Mouse (Mus musculus): Measurements from ENCODE around the gene Map3k13. TPM values are rescaled to one million over a fixed set of nuclear protein-coding genes. Genes with fewer than 3 reads are reported as not detected.
A peak's percentile ranks its signal among the peaks of the same experiment; 100 is the strongest.

Gene Map3k13
- total and polyA plus RNA-seq, 3 experiments, result 0.23 to 0.82 TPM; not detected in 1

DNA sequence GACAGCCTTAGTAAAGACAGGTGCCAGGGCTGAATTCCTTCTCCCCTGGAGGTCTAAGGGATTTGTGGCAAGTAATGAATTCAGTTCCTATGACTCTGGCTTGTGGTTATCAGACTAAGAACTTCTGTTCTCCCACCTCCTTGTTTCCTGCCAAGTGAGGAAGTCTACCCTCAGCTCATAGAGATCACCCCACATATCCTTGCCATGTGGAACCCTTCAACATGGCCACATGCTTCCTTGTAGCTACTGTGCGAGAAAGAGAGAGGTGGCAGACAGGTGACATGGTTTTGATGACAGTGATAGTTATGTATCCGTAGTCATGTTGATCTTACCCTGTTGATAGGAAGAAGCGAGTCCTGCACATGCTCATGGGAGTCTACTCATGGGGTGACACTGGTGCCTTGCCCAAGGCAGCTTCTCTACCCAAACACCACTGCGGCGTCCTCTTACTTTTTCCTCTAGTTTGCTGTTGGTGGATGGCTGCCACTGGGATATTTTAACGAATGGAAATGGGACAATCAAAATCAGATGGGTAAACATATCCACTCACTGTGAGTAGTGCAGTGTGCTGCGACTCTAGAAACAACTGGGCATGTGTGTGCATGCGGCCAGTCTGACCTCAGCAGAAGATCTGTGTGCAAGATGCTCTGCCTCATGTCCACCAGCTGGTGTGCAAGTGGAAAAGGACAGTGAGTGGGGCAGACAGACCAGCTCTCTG, 40.9 kb downstream of the Map3k13 start:
- TF ChIP-seq USF2 (IDR thresholded peaks at IDR 0.05; ENCODE audit: borderline replicate concordance in 1 of 2, insufficient read depth in 1 of 2, low read depth in 1 of 2, low read length in 2 of 2) (no peak), RCOR1 (IDR thresholded peaks at IDR 0.05; ENCODE audit: low read depth, low read length) (no peak), MYB (IDR thresholded peaks at IDR 0.05; ENCODE audit: low read depth, low read length) (no peak), MYC (IDR thresholded peaks at IDR 0.05; ENCODE audit: low read depth, low read length) (peak; percentile 60; the same call in 1 of the 2 replicates), EP300 (IDR thresholded peaks at IDR 0.05; ENCODE audit: low read depth in 1 of 2, low read length in 2 of 2) (0 out of 4 replicates have a peak, but pooled peaks of 1 of the 2 experiments have one; percentile 5), SMC3 (IDR thresholded peaks at IDR 0.05; ENCODE audit: low read depth, low read length) (no peak), USF1 (IDR thresholded peaks at IDR 0.05; ENCODE audit: low read depth, low read length) (no peak), TBP (IDR thresholded peaks at IDR 0.05; ENCODE audit: low read depth, low read length) (no peak), MAX (IDR thresholded peaks at IDR 0.05; ENCODE audit: low read length) (peak; percentile 58; the same call in 1 of the 2 replicates)
- peak; percentile 48 for DNase-seq (ENCODE audit: low read depth, low spot score)
- no peaks in the 10 kb centered on the region for H3K4me1 ChIP-seq (ENCODE audit: control insufficient read depth in 1 of 2, insufficient read depth in 2 of 2, low read length in 2 of 2)
- H3K36me3 ChIP-seq (ENCODE audit: control insufficient read depth in 1 of 2, insufficient read depth in 2 of 2, low read length in 2 of 2), result no peaks in the 10 kb centered on the region
- no peak overlapping the region for H3K4me3 ChIP-seq (ENCODE audit: control insufficient read depth in 1 of 2, insufficient read depth in 1 of 2, low read depth in 2 of 2, low read length in 2 of 2)
- no peak overlapping the region for H3K27ac ChIP-seq (ENCODE audit: control insufficient read depth, low read depth, low read length)
- no peaks in the 10 kb centered on the region for H3K27me3 ChIP-seq (ENCODE audit: control insufficient read depth in 1 of 2, insufficient read depth in 2 of 2, low read length in 2 of 2)
- H3K9ac ChIP-seq (ENCODE audit: control insufficient read depth, low read depth, low read length, poor library complexity, severe bottlenecking), result no peak overlapping the region
- no peaks in the 10 kb centered on the region for H3K9me3 ChIP-seq (replicated peaks; ENCODE audit: insufficient read depth, low read length)
- no peaks in the 10 kb centered on the region for H3K79me2 ChIP-seq (ENCODE audit: control insufficient read depth, insufficient read depth, low read length, poor library complexity)

DNA sequence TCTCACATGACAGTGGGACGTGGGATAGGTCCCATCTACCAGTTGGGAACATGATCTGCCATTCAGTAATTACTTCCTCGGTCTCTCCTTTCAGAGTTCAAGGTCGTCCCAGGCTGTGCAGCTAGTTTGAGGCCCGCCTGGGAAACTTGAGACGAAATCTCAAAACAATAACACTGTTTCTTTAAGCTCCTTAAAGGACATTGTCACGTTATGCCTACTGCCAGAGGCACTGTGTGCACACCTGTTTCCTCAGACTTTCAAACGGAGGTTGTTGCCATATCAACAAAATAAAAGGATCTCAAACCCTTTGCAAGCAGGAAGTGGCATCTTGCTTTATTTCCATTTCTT, 41.4 kb downstream of the Map3k13 start:
- no peak for TF ChIP-seq MYC (IDR thresholded peaks at IDR 0.05; ENCODE audit: low read depth, low read length)
- no peak for TF ChIP-seq RCOR1 (IDR thresholded peaks at IDR 0.05; ENCODE audit: low read depth, low read length)
- TF ChIP-seq NELFE (IDR thresholded peaks at IDR 0.05; ENCODE audit: low read depth, low read length), result no peak
- no peak for TF ChIP-seq BHLHE40 (IDR thresholded peaks at IDR 0.05; ENCODE audit: borderline replicate concordance, low read depth, low read length)
- TF ChIP-seq CTCF (IDR thresholded peaks at IDR 0.05 in 2 of 3, conservative IDR thresholded peaks at IDR 0.05 in 1 of 3; ENCODE audit: control insufficient read depth in 1 of 3, insufficient read depth in 1 of 3, low read depth in 2 of 3, low read length in 3 of 3, poor library complexity in 1 of 3, severe bottlenecking in 1 of 3), result no peak
- TF ChIP-seq POLR2AphosphoS2 (IDR thresholded peaks at IDR 0.05; ENCODE audit: low read length), result no peak
- TF ChIP-seq USF2 (IDR thresholded peaks at IDR 0.05; ENCODE audit: borderline replicate concordance in 1 of 2, insufficient read depth in 1 of 2, low read depth in 1 of 2, low read length in 2 of 2), result no peak
- no peak for TF ChIP-seq MXI1 (IDR thresholded peaks at IDR 0.05; ENCODE audit: low read depth, low read length)
- TF ChIP-seq ZKSCAN1 (IDR thresholded peaks at IDR 0.05; ENCODE audit: low read depth, low read length), result no peak
- TF ChIP-seq POLR2AphosphoS5 (IDR thresholded peaks at IDR 0.05; ENCODE audit: borderline replicate concordance, low read depth, low read length), result no peak
- TF ChIP-seq UBTF (IDR thresholded peaks at IDR 0.05; ENCODE audit: borderline replicate concordance, insufficient read depth, low read depth, low read length), result no peak
- TF ChIP-seq SMC3 (IDR thresholded peaks at IDR 0.05; ENCODE audit: low read depth, low read length), result no peak
- TF ChIP-seq MAFK (IDR thresholded peaks at IDR 0.05; ENCODE audit: borderline replicate concordance, low read depth, low read length), result no peak
- no peak for DNase-seq (ENCODE audit: low read depth, low spot score)
- no peak overlapping the region for H3K4me3 ChIP-seq (ENCODE audit: control insufficient read depth in 1 of 2, insufficient read depth in 1 of 2, low read depth in 2 of 2, low read length in 2 of 2)
- no peaks in the 10 kb centered on the region for H3K79me2 ChIP-seq (ENCODE audit: control insufficient read depth, insufficient read depth, low read length, poor library complexity)
- no peaks in the 10 kb centered on the region for H3K27me3 ChIP-seq (ENCODE audit: control insufficient read depth in 1 of 2, insufficient read depth in 2 of 2, low read length in 2 of 2)
- H3K4me1 ChIP-seq (ENCODE audit: control insufficient read depth in 1 of 2, insufficient read depth in 2 of 2, low read length in 2 of 2), result no peaks in the 10 kb centered on the region
- H3K36me3 ChIP-seq (ENCODE audit: control insufficient read depth in 1 of 2, insufficient read depth in 2 of 2, low read length in 2 of 2), result no peaks in the 10 kb centered on the region
- H3K9ac ChIP-seq (ENCODE audit: control insufficient read depth, low read depth, low read length, poor library complexity, severe bottlenecking), result no peak overlapping the region
- H3K27ac ChIP-seq (ENCODE audit: control insufficient read depth, low read depth, low read length), result no peak overlapping the region
- H3K9me3 ChIP-seq (replicated peaks; ENCODE audit: insufficient read depth, low read length), result no peaks in the 10 kb centered on the region

Data from MEL (cell line).